Mouse (Mus musculus): ENCODE results near the gene Gm11214. TPM values are rescaled to one million over a fixed set of nuclear protein-coding genes. Genes with fewer than 3 reads are reported as not detected.

Gm11214 gene
- polyA plus RNA-seq, 1 experiment from 2014 or later, result not detected

DNA sequence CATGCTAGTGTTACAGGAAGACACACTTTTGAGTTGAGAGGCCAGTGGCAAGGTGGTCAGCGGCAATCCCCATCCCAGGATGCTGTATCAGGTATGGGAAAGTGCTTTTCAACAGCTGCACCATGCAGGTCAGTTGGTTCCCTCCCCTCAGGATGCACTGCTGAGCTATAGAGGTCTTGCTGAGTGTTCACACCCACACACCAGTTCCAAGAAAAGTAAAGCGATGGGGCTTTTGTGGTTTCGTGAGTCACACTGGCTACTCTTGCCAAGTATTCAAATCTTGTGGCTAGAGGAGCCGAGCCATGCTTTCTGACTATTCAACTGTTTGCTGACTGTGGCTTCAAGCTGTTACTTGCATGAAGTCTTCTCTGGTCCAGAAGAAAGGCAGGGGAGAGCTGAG, 5.1 kb upstream of the Gm11214 start:
- peak; percentile 41 for ATAC-seq
- H3K27ac ChIP-seq (ENCODE audit: low read length), result no peak overlapping the region
- 51% methylated on average over 4 of the region's 4 CpGs for WGBS
- no peaks in the 10 kb centered on the region for H3K4me1 ChIP-seq (ENCODE audit: insufficient read depth, low read depth, low read length)
- no peaks in the 10 kb centered on the region for H3K27me3 ChIP-seq (replicated peaks; ENCODE audit: insufficient read depth, low read length)
- DNase-seq (ENCODE audit: low spot score), result peak; percentile 62
- H3K4me3 ChIP-seq (ENCODE audit: low read depth, low read length), result no peak overlapping the region
- no peaks in the 10 kb centered on the region for H3K9me3 ChIP-seq (ENCODE audit: low read length)
- H3K9ac ChIP-seq (replicated peaks; ENCODE audit: low read depth), result no peak overlapping the region
- H3K4me2 ChIP-seq (replicated peaks; ENCODE audit: low read depth, low read length), result no peak overlapping the region
- no peak for TF ChIP-seq EP300 (IDR thresholded peaks at IDR 0.05)
- TF ChIP-seq CTCF (IDR thresholded peaks at IDR 0.05), result no peak
- no peaks in the 10 kb centered on the region for H3K36me3 ChIP-seq (ENCODE audit: insufficient read depth, low read length)

- Histone ChIP-seq H3K27me3 (replicated peaks; ENCODE audit: insufficient read depth, low read length) (no peaks in the 10 kb centered on the region), H3K4me1 (ENCODE audit: insufficient read depth, low read depth, low read length) (no peaks in the 10 kb centered on the region), H3K27ac (ENCODE audit: low read length) (no peak overlapping the region), H3K4me2 (replicated peaks; ENCODE audit: low read depth, low read length) (no peak overlapping the region), H3K36me3 (ENCODE audit: insufficient read depth, low read length) (no peaks in the 10 kb centered on the region), H3K4me3 (ENCODE audit: low read depth, low read length) (no peak overlapping the region), H3K9me3 (ENCODE audit: low read length) (no peaks in the 10 kb centered on the region), H3K9ac (replicated peaks; ENCODE audit: low read depth) (no peak overlapping the region)
- 67% methylated on average over 7 of the region's 7 CpGs for WGBS
- ATAC-seq, result no peak
- no peak for DNase-seq (ENCODE audit: low spot score)
- TF ChIP-seq CTCF (IDR thresholded peaks at IDR 0.05) (no peak), EP300 (IDR thresholded peaks at IDR 0.05) (no peak)
Observed at GRCm38 (mm10) chr4:63665738-63666137, 2.6 kb upstream of the Gm11214 start.

DNA sequence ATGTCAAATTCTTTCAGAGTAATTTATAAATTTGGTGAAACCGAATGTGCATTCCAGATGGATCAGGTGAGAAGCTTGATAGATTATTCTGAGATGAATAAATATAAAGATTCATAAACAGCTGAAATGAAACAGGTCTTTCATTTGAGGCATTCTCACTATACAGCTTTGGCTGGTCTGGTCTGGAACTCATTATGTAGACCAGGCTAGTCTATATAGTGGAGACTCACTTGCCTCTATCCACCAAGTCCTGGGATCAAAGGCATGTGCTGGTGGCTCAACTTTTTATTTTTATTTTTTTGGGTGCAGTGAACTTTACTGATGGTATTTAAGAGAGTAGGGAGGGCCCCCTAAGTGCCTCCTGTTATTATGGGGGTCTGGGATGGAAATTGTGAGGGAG, 1.3 kb downstream of the Gm11214 start:
- Histone ChIP-seq H3K9me3 (ENCODE audit: low read length) (no peaks in the 10 kb centered on the region), H3K4me1 (ENCODE audit: insufficient read depth, low read depth, low read length) (no peaks in the 10 kb centered on the region), H3K4me3 (ENCODE audit: low read depth, low read length) (no peak overlapping the region), H3K27ac (ENCODE audit: low read length) (no peak overlapping the region), H3K27me3 (replicated peaks; ENCODE audit: insufficient read depth, low read length) (no peaks in the 10 kb centered on the region), H3K9ac (replicated peaks; ENCODE audit: low read depth) (no peak overlapping the region), H3K36me3 (ENCODE audit: insufficient read depth, low read length) (no peaks in the 10 kb centered on the region), H3K4me2 (replicated peaks; ENCODE audit: low read depth, low read length) (no peak overlapping the region)
- ATAC-seq (no peak), DNase-seq (ENCODE audit: low spot score) (no peak)
- TF ChIP-seq EP300 (IDR thresholded peaks at IDR 0.05) (no peak), CTCF (IDR thresholded peaks at IDR 0.05) (no peak)
- 81% methylated on average over 1 of the region's 1 CpGs for WGBS

- Histone ChIP-seq H3K9ac (replicated peaks; ENCODE audit: low read depth) (no peak overlapping the region), H3K27ac (ENCODE audit: low read length) (no peak overlapping the region), H3K9me3 (ENCODE audit: low read length) (no peaks in the 10 kb centered on the region), H3K4me2 (replicated peaks; ENCODE audit: low read depth, low read length) (no peak overlapping the region), H3K4me3 (ENCODE audit: low read depth, low read length) (no peak overlapping the region), H3K36me3 (ENCODE audit: insufficient read depth, low read length) (no peaks in the 10 kb centered on the region), H3K27me3 (replicated peaks; ENCODE audit: insufficient read depth, low read length) (no peaks in the 10 kb centered on the region), H3K4me1 (ENCODE audit: insufficient read depth, low read depth, low read length) (no peaks in the 10 kb centered on the region)
- ATAC-seq, result no peak
- WGBS, result 76% methylated on average over 1 of the region's 1 CpGs
- DNase-seq (ENCODE audit: low spot score), result no peak
- TF ChIP-seq CTCF (IDR thresholded peaks at IDR 0.05), result no peak
- TF ChIP-seq EP300 (IDR thresholded peaks at IDR 0.05), result no peak
Observed at GRCm38 (mm10) chr4:63661426-63661825, 1.8 kb downstream of the Gm11214 start.

DNA sequence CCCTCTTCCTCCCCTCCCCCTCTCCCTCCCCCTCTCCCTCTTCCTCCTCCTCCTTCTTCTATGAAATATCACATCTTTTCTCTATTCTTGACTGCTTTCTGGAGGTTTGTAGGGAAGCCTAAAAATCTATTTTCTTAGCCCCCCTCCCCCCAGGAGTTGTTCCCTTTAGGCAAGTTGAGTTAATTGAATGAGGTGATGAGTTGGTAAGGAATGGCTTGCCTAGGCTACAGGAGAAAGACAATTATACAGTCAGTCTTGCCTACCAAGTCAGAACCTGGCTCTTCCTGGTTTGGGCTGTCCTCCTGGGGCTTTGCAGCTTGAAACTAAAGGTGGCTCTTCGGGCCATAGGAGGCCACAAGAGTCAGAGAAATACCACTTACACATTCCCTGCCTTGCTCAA, 3.4 kb downstream of the Gm11214 start:
- Histone ChIP-seq H3K4me1 (ENCODE audit: insufficient read depth, low read depth, low read length) (no peaks in the 10 kb centered on the region), H3K4me3 (ENCODE audit: low read depth, low read length) (no peak overlapping the region), H3K27me3 (replicated peaks; ENCODE audit: insufficient read depth, low read length) (no peaks in the 10 kb centered on the region), H3K36me3 (ENCODE audit: insufficient read depth, low read length) (no peaks in the 10 kb centered on the region), H3K4me2 (replicated peaks; ENCODE audit: low read depth, low read length) (no peak overlapping the region), H3K27ac (ENCODE audit: low read length) (no peak overlapping the region), H3K9me3 (ENCODE audit: low read length) (no peaks in the 10 kb centered on the region), H3K9ac (replicated peaks; ENCODE audit: low read depth) (no peak overlapping the region)
- no peak for DNase-seq (ENCODE audit: low spot score)
- no peak for TF ChIP-seq CTCF (IDR thresholded peaks at IDR 0.05)
- WGBS, result 74% methylated on average over 1 of the region's 1 CpGs
- ATAC-seq, result no peak

DNA sequence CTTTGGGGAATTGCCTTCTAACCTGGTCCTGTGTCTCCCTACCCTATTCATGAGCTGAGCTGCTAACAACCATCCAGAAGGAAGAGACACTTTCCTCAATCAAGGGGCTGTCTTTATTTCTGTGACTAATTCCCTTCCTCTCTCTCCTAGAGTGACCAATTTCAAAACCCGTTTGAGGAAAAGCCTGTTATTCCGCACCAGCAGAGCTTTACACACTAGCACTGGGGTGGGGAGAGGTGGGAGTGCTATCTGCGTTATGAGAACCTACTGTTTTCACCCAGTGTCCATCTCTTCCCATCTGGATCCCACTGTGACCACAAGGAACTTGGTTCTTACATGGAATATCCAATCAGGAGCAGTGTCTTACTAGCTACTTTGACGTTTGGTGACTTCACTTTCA, 4.1 kb downstream of the Gm11214 start:
- no peak for TF ChIP-seq CTCF (IDR thresholded peaks at IDR 0.05)
- ATAC-seq (no peak), DNase-seq (ENCODE audit: low spot score) (no peak)
- no peaks in the 10 kb centered on the region for H3K27me3 ChIP-seq (replicated peaks; ENCODE audit: insufficient read depth, low read length)
- H3K36me3 ChIP-seq (ENCODE audit: insufficient read depth, low read length), result no peaks in the 10 kb centered on the region
- no peak overlapping the region for H3K27ac ChIP-seq (ENCODE audit: low read length)
- H3K4me1 ChIP-seq (ENCODE audit: insufficient read depth, low read depth, low read length), result no peaks in the 10 kb centered on the region
- H3K9ac ChIP-seq (replicated peaks; ENCODE audit: low read depth), result no peak overlapping the region
- no peaks in the 10 kb centered on the region for H3K9me3 ChIP-seq (ENCODE audit: low read length)
- H3K4me3 ChIP-seq (ENCODE audit: low read depth, low read length), result no peak overlapping the region
- no peak overlapping the region for H3K4me2 ChIP-seq (replicated peaks; ENCODE audit: low read depth, low read length)
- 46% methylated on average over 4 of the region's 4 CpGs for WGBS

- H3K4me2 ChIP-seq (replicated peaks; ENCODE audit: low read depth, low read length), result no peak overlapping the region
- no peak overlapping the region for H3K27ac ChIP-seq (ENCODE audit: low read length)
- H3K36me3 ChIP-seq (ENCODE audit: insufficient read depth, low read length), result no peaks in the 10 kb centered on the region
- 80% methylated on average over 1 of the region's 1 CpGs for WGBS
- ATAC-seq (no peak), DNase-seq (ENCODE audit: low spot score) (no peak)
- H3K27me3 ChIP-seq (replicated peaks; ENCODE audit: insufficient read depth, low read length), result no peaks in the 10 kb centered on the region
- TF ChIP-seq EP300 (IDR thresholded peaks at IDR 0.05) (no peak), CTCF (IDR thresholded peaks at IDR 0.05) (peak; percentile 51)
- no peaks in the 10 kb centered on the region for H3K9me3 ChIP-seq (ENCODE audit: low read length)
- H3K4me3 ChIP-seq (ENCODE audit: low read depth, low read length), result no peak overlapping the region
- no peaks in the 10 kb centered on the region for H3K4me1 ChIP-seq (ENCODE audit: insufficient read depth, low read depth, low read length)
- H3K9ac ChIP-seq (replicated peaks; ENCODE audit: low read depth), result no peak overlapping the region
Observed at GRCm38 (mm10) chr4:63654381-63654780, 8.8 kb downstream of the Gm11214 start.

All from lung, postnatal 0 days (tissue).